Mouse (Mus musculus) intestine, embryonic 15.5 days (tissue): Measurements from ENCODE around the gene Ccdc144b. TPM values are rescaled to one million over a fixed set of nuclear protein-coding genes. Genes with fewer than 3 reads are reported as not detected.

Source experiments
- ATAC-seq: fragments of 200-750 bp; cut with Nextera tagmentation; 2 replicates; pipeline ENCODE4 v1.8.0; 2017; ENCODE audit warnings: moderate TSS enrichment, moderate library complexity
- H3K27ac ChIP-seq: fragments of 300-500 bp; sonication (generic); 2 replicates; pipeline ENCODE4 v1.5.1; 2015; ENCODE audit warnings: mild to moderate bottlenecking, inconsistent platforms
- H3K27me3 ChIP-seq: fragments of 300-500 bp; sonication (generic); replicated peaks from 2 replicates; pipeline ENCODE4 v1.6.1; 2015; ENCODE audit warnings: inconsistent platforms
- H3K36me3 ChIP-seq: fragments of 300-500 bp; sonication (generic); 2 replicates; pipeline ENCODE4 v1.6.1; 2015; ENCODE audit warnings: inconsistent platforms
- H3K4me1 ChIP-seq: fragments of 300-500 bp; sonication (generic); replicated peaks from 2 replicates; pipeline ENCODE4 v1.6.1; 2015; ENCODE audit warnings: inconsistent platforms
- H3K4me2 ChIP-seq: fragments of 300-500 bp; sonication (generic); replicated peaks from 2 replicates; pipeline ENCODE4 v1.6.1; 2015; ENCODE audit warnings: mild to moderate bottlenecking, inconsistent platforms
- H3K4me3 ChIP-seq: fragments of 300-500 bp; sonication (generic); replicated peaks from 2 replicates; pipeline ENCODE4 v1.5.1; 2015; ENCODE audit warnings: inconsistent platforms
- H3K9ac ChIP-seq: fragments of 300-500 bp; sonication (generic); 2 replicates; pipeline ENCODE4 v1.6.1; 2015; ENCODE audit warnings: inconsistent platforms
- H3K9me3 ChIP-seq: fragments of 300-500 bp; sonication (generic); 2 replicates; pipeline ENCODE4 v1.6.1; 2016; ENCODE audit warnings: inconsistent platforms
- WGBS: fragments of 180-500 bp; shearing (Covaris S2); methylation state at CpG from one replicate; pipeline ENCODE4 v1.1.7; 2015; 5-methylcytosine and 5-hydroxymethylcytosine counted together
- polyA plus RNA-seq: library from polyadenylated mRNA; unstranded; fragments of >200 nt; fragmentation: Nextera tagmentation; extraction: Ambion mirVana; gene quantifications from 2 replicates; pipeline ENCODE4 v1.2.1, GENCODE M21; 2015

Ccdc144b gene
- polyA plus RNA-seq, 1 experiment from 2014 or later: not detected

DNA sequence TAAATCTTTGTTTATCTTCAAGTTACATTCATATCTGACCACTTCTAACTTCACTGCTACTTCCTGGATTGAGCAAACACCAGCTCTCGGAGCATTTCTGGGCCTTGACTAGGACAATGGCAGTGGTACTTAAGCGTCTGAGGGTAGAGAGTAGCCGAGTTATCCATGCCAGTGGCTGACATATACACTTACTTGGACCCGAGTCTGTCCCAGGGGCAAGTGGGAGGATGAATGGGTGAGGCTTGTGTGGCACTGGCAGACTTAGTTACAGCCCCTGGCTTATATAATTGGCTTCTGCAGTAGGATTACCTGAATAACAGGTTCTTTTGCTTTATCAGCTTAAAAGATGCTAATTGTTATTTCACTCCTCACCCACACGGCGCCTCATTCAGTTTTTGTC is 14.4 kb upstream of the Ccdc144b start:
- H3K4me3 ChIP-seq: no peak overlapping the region
- 82% methylated on average over 6 of the region's 6 CpGs for WGBS
- no peak overlapping the region for H3K9ac ChIP-seq
- H3K9me3 ChIP-seq: no peaks in the 10 kb centered on the region
- no peak overlapping the region for H3K27ac ChIP-seq
- ATAC-seq: no peak
- H3K4me1 ChIP-seq: peaks cover 9% of the 10 kb centered on the region; the same call in 1 of the 2 replicates
- peaks cover 6% of the 10 kb centered on the region; the same call in 1 of the 2 replicates for H3K36me3 ChIP-seq
- no peaks in the 10 kb centered on the region for H3K27me3 ChIP-seq
- H3K4me2 ChIP-seq: no peak overlapping the region

DNA sequence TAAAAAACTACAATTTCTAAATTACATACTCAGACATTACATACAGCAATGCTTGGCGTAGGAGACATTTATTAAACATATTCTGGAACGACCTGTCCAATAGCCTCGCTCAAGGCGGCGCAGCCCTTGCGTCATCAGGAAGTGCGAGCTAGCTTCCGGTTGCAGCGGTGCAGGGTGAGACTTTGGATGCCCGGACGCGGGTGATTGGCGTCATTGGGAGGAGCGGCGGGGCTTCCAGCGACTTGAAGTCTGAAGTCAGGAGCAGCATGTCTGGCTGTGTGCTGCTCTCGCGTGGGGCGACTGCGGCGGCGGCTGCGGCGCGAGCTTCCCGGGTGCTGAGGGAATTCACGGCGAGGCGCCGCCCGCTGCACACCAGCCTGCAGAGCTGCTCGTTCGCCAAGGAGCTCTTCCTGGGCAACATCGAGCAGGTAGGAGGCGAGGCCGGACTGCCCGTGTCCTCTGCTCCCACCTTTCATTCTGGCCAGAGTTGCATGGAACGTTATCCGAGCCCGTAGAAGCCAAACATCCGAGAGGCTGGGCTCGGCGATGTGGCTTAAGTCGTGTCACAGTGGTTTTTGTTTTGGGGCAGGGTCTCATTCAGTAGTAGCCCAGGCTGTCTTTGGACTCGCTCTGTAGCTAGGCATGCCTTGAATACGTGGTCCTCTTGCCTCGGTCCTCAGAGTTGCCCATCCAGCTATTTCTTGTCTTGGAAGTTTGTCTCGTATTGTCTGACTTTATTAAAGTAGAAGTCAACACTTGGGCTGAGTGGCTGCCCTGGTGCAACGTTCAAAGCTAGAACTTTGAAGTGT is 12.7 kb upstream of the Ccdc144b start, which contains the start of gene Acad9:
Gene Acad9 (plus strand): TSS at position 137 of the 809 bp plus-strand sequence.
- Histone ChIP-seq H3K9me3 (no peaks in the 10 kb centered on the region), H3K4me2 (peak within 1 kb of the TSS; percentile 72), H3K9ac (peak within 1 kb of the TSS; percentile 89), H3K36me3 (peaks cover 2% of the 10 kb centered on the region; the same call in 1 of the 2 replicates), H3K4me1 (peaks cover 9% of the 10 kb centered on the region; the same call in 1 of the 2 replicates), H3K4me3 (peak within 1 kb of the TSS; percentile 98), H3K27ac (peak within 1 kb of the TSS; percentile 82), H3K27me3 (no peaks in the 10 kb centered on the region)
- peak; percentile 98 for ATAC-seq
- under 1% methylated on average over 49 of the region's 49 CpGs for WGBS

DNA sequence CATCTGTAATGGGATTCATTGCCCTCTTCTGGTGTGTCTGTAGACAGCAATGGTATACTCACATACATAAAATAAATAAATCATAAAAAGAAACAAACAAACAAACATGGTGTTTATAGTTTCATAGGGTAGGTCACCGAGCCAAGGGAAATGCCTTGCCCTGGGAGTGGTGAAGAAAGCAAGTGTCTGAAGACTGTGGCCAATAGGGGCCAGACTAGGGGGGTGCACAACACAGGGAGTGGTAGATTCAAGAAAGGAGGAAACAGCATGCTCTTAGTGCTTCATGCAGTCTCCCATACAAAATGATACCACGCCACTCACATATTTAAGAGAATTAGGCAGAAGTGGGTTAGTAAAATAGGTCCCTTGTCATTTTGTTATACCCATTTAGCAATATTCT is 11.8 kb upstream of the Ccdc144b start:
- Histone ChIP-seq H3K27ac (no peak overlapping the region), H3K9me3 (no peaks in the 10 kb centered on the region), H3K4me2 (peak overlapping the region; percentile 72), H3K36me3 (no peaks in the 10 kb centered on the region), H3K9ac (no peak overlapping the region), H3K27me3 (no peaks in the 10 kb centered on the region), H3K4me3 (no peak overlapping the region; the same call in 1 of the 2 replicates), H3K4me1 (peaks cover 9% of the 10 kb centered on the region; the same call in 1 of the 2 replicates)
- 95% methylated on average over 2 of the region's 2 CpGs for WGBS
- no peak for ATAC-seq

DNA sequence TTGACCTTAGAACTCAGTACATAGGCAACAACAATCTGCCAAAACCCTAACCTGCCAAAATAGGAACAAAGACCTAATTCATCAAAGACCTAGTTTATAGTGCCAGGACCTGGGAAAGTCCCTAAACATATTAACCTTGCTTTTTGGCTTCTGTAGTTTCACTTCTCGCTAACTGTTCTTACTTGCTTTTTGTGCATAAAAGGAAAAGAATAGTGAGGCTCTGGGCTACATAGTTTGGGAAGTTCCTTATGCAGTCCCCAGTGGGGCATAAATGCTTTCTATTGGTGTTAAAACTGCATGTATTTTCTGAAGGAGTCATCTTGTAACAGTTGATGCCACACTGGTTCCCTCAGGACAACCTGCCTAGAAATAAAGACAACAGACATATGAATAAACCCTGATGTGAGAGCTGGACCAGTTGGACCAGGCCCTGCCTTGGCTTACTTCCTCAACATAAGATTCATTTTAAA is 11.3 kb upstream of the Ccdc144b start:
- Histone ChIP-seq H3K9me3 (no peaks in the 10 kb centered on the region), H3K27ac (no peak overlapping the region), H3K9ac (no peak overlapping the region), H3K27me3 (no peaks in the 10 kb centered on the region), H3K36me3 (no peaks in the 10 kb centered on the region), H3K4me3 (no peak overlapping the region), H3K4me1 (peaks cover 9% of the 10 kb centered on the region; the same call in 1 of the 2 replicates), H3K4me2 (no peak overlapping the region)
- WGBS: 95% methylated on average over 1 of the region's 1 CpGs
- ATAC-seq: no peak

DNA sequence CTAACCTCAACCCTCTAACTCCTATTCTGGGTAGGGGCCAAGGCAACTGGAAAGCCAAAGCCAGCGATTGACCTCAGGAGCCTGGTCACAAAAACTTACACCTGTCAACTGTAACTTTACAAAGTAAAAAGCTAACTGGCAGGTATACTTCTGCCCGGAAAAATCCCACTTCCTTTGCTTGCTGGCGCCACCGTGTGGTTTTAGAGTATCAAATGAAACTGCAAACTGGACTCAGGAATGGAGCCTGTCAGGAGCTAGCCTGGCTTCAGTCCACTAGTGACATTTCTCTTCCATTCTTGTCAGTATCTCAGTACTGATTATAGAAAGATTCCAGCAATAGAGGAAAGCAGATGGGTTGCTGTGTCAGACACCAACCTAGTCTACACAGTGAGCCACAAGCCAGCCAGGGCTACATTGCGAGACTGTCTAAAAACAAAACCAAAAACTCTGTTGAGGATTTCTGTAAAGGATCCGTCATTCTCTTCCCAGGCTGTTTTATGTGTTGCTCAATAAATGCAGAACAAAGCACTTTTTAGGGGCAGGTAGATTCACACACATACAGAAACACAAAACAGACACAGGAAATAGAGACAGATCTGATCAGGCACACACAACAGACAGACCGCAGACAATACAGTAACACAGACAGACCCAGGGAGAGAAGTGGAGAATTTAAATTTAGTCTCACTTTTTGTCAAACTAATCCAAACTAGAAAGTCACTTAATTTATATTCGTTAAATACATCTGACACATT is 6.9 kb upstream of the Ccdc144b start:
- 31% methylated on average over 8 of the region's 8 CpGs for WGBS
- Histone ChIP-seq H3K4me1 (no peaks in the 10 kb centered on the region), H3K27ac (no peak overlapping the region), H3K4me3 (no peak overlapping the region), H3K36me3 (no peaks in the 10 kb centered on the region), H3K9ac (no peak overlapping the region), H3K27me3 (no peaks in the 10 kb centered on the region), H3K4me2 (no peak overlapping the region), H3K9me3 (no peaks in the 10 kb centered on the region)
- ATAC-seq: peak; percentile 59; the same call in 1 of the 2 replicates

DNA sequence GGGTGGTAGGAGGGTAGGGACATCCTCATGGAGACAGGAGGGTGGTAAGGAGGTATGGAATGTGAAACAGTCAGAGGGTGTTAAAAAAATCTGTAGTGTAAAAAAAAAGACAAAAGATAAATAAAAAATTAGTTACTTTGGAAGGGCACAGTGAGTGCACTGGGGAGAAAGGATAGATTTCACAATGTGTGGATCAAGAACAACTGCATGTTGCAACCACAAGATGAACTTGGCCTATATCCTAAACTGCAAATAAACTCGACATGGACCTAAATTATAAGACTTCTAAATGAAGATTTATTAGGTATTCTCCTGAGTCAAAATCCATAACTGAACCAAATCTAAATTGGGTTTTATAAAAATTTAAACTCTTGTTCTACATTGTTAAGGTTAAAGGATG is 4.2 kb downstream of the Ccdc144b start:
- Histone ChIP-seq H3K4me1 (no peaks in the 10 kb centered on the region), H3K9me3 (no peaks in the 10 kb centered on the region), H3K27ac (no peak overlapping the region), H3K27me3 (no peaks in the 10 kb centered on the region), H3K36me3 (no peaks in the 10 kb centered on the region), H3K4me3 (no peak overlapping the region), H3K4me2 (no peak overlapping the region), H3K9ac (no peak overlapping the region)
- ATAC-seq: no peak
- WGBS: 68% methylated on average over 1 of the region's 1 CpGs

DNA sequence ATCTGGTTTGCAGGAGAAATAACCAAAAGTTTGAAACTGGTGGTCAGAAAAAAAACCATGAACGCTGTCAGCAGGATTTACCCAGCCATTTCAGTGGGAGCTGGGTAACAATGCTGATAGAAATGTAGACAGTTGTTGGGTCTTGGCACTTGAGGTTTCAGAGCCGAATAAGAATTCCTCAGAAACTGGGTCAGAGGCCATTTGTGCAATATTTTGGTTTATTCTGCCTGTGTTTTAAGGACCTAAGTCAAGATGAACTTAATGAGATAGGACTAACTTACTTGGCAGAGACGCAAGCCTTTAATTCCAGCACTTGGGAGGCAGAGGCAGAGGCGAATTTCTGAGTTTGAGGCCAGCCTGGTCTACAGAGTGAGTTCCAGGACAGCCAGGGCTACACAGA is 8.3 kb downstream of the Ccdc144b start:
- no peak for ATAC-seq
- Histone ChIP-seq H3K4me3 (no peak overlapping the region), H3K4me1 (no peaks in the 10 kb centered on the region), H3K27me3 (no peaks in the 10 kb centered on the region), H3K9ac (no peak overlapping the region), H3K4me2 (no peak overlapping the region), H3K9me3 (no peaks in the 10 kb centered on the region), H3K27ac (no peak overlapping the region), H3K36me3 (no peaks in the 10 kb centered on the region)
- 79% methylated on average over 4 of the region's 4 CpGs for WGBS

DNA sequence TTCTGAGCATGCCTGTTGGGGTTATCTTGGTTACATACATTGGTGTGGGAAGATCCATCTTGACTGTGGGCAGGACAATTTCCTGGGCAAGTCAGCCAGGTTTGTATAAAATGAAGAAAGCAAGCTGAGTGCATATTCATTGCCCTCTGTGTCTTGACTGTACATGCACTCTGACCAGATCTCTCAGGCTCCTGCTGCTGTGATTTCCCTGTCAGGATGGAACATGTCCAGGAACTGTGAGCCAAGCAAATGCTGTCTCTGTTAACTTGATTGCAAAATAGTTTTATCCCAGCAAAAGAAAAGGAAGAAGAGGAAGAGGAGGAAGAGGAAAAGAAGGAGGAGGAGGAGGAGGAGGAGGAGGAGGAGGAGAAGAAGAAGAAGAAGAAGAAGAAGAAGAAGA is 8.8 kb downstream of the Ccdc144b start:
- no peak overlapping the region for H3K4me3 ChIP-seq
- no peak for ATAC-seq
- no peak overlapping the region for H3K9ac ChIP-seq
- no peaks in the 10 kb centered on the region for H3K36me3 ChIP-seq
- no peaks in the 10 kb centered on the region for H3K4me1 ChIP-seq
- no peak overlapping the region for H3K27ac ChIP-seq
- no peaks in the 10 kb centered on the region for H3K27me3 ChIP-seq
- no peaks in the 10 kb centered on the region for H3K9me3 ChIP-seq
- no peak overlapping the region for H3K4me2 ChIP-seq

DNA sequence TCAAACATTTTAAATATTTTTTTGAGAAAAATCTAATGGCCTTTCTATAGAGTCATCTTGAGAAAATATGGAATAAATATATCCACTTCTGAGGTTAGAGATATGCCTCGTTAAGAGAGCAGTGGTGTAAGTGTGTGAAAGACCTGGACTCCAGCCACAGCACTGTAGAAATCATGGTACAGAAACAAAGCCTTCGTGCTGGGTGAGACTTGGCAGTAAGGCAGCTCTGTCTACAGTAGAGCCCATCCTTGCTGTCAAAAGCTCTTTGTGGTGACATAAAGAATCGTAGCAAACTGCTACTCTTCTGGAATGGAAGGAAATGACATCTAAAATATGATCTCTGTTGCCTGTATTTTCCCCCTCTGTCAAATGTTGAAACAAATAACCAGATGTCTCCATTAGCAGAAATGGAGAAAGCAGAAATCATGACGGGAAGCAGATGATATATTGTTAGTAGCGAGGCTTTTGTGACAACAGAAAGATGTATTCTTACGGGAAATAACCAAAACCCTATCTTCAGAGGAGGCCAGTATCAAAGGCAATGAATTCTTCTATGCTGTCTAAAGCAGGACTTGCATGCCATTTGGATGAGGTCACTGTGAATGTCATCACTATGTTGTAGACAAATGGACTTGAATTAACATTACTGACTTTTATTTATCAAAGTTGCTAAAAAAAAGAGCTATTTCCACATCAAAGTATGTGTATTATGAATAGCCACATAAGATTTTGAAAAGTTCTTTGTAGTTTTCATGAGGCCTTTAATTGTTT is 21.4 kb downstream of the Ccdc144b start:
- H3K36me3 ChIP-seq: no peaks in the 10 kb centered on the region
- no peak overlapping the region for H3K9ac ChIP-seq
- ATAC-seq: no peak
- no peaks in the 10 kb centered on the region for H3K9me3 ChIP-seq
- H3K27me3 ChIP-seq: no peaks in the 10 kb centered on the region
- H3K27ac ChIP-seq: no peak overlapping the region
- H3K4me3 ChIP-seq: no peak overlapping the region
- no peak overlapping the region for H3K4me2 ChIP-seq
- no peaks in the 10 kb centered on the region for H3K4me1 ChIP-seq
- WGBS: 40% methylated on average over 6 of the region's 6 CpGs

DNA sequence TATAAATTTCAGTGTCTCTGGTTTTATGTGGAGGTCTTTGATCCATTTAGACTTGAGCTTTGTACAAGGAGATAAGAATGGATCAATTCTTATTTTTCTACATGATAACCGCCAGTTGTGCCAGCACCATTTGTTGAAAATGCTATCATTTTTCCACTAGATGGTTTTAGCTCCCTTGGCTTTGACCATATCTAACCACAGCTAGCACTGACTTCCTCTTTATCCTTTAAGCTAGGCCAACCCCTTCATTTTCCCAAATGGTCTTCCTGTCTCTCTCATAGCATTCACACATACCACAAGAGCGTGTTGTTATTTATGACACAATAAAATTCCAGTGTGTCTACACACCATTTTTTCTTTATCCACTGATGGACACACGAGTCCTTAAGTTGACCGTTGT is 23.4 kb downstream of the Ccdc144b start:
- Histone ChIP-seq H3K27ac (no peak overlapping the region), H3K4me1 (no peaks in the 10 kb centered on the region)
- no peak for ATAC-seq

DNA sequence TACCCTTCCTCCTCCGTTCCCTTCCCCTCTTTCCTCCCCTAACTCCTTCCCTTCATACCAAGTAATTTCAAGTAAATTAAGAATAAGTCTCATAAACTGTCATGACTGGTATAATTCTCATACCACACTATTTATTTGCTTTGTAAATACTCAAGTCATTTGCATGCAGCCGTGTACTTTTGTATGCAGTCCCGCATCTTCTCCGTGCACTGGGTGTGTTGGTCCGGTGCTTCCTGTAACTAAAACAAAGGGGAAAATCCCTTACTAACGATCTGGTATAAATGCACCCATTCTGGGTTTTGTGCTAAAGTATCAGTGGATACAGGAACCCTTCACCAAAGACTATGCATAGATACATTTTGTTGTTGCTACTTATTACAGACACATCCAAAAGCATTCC is 27.6 kb downstream of the Ccdc144b start:
- Histone ChIP-seq H3K36me3 (no peaks in the 10 kb centered on the region), H3K9me3 (no peaks in the 10 kb centered on the region), H3K27ac (no peak overlapping the region), H3K4me2 (no peak overlapping the region), H3K27me3 (no peaks in the 10 kb centered on the region), H3K4me3 (no peak overlapping the region), H3K4me1 (no peaks in the 10 kb centered on the region), H3K9ac (no peak overlapping the region)
- no peak for ATAC-seq
- 78% methylated on average over 6 of the region's 6 CpGs for WGBS

More for the DNA sequence above, 23.4 kb downstream of the Ccdc144b start:
- Histone ChIP-seq H3K9me3 (no peaks in the 10 kb centered on the region), H3K27me3 (no peaks in the 10 kb centered on the region), H3K4me3 (no peak overlapping the region), H3K36me3 (no peaks in the 10 kb centered on the region), H3K4me2 (no peak overlapping the region), H3K9ac (no peak overlapping the region)
- 82% methylated on average over 4 of the region's 4 CpGs for WGBS

DNA sequence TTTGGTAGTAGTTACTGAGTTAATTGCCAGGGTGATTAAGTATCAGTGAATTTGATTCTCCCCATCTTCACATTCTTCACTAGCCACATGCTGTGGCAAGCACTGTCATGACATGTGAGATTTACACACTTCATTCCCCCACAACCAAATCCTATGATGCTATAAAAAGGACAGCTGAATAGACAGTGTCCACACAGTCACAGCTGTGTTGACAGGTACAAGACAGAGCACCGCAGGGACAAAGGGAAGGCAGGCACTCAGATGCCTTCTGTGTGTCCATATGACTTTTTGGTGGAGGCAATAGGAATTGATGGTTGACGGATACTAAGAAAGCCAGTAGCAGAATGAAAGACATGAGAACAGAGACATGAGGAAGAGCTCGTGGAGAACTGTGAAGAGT is 42.1 kb downstream of the Ccdc144b start:
- H3K4me3 ChIP-seq: no peak overlapping the region
- H3K9ac ChIP-seq: no peak overlapping the region
- no peaks in the 10 kb centered on the region for H3K36me3 ChIP-seq
- H3K9me3 ChIP-seq: no peaks in the 10 kb centered on the region
- H3K27me3 ChIP-seq: no peaks in the 10 kb centered on the region
- ATAC-seq: no peak
- no peak overlapping the region for H3K4me2 ChIP-seq
- no peaks in the 10 kb centered on the region for H3K4me1 ChIP-seq
- H3K27ac ChIP-seq: no peak overlapping the region
- WGBS: 84% methylated on average over 3 of the region's 3 CpGs
